Mouse (Mus musculus) heart, adult 10 weeks (tissue): Measurements from ENCODE around the gene H2-Q4. TPM values are rescaled to one million over a fixed set of nuclear protein-coding genes. Genes with fewer than 3 reads are reported as not detected.

Experiments
- polyA plus RNA-seq: library from polyadenylated mRNA; stranded (reverse); fragments of 350-450 nt; fragmentation: Illumina TruSeq; extraction: RNeasy Lipid Tissue Mini Kit (QIAGEN cat#74804); gene quantifications from one replicate; pipeline ENCODE4 v1.2.3, GENCODE M21; 2014; ENCODE audit warnings: low read depth, low replicate concordance

H2-Q4 gene
- polyA plus RNA-seq = 29.8 TPM

DNA sequence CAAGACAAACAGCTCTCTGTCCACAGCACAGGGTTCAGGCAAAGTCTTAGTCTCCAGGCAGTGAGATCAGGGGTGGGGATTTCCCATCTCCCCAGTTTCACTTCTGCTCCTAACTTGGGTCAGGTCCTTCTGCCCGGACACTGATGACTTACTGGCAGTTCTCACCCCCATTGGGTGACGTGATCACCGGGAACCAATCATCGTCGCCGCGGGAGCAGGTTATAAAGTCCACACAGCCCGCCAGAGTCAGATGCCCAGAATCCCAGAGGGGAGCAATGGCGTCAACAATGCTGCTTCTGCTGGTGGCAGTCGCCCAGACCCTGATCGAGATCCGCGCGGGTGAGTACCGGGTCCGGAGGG lies at the start of gene H2-Q4:
TSS of gene H2-Q4 (plus strand) at position 249 of the 360 bp plus-strand sequence.

DNA sequence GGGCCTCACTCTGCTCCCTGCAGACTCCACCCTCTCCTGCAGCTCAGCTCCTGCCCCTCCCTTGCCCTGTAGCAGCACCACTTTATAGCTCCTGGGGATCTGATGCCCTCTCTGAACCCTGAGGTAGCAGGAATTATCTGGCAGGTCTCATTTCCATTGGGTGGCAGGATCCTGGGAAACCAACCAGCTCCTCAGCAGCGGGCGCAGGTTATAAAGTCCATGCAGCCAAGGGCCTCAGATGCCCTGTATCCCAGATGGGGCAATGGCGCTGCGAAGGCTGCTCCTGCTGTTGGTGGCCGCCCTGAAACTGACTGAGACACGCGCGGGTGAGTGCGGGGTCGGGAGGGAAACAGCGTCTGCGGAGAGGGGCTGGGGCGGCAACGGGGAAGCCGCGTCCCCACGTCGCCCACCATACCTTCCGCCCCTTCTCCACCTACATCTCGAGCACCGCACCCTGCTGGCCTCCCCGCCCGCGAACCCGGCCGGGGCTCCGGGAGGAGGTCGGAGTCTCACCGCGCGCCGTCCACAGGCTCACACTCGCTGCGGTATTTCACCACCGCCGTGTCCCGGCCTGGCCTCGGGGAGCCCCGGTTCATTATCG lies 37.2 kb upstream of the H2-Q4 start, which contains the start of gene H2-Q2:
TSS of gene H2-Q2 (plus strand) at position 172 of the 601 bp plus-strand sequence.

DNA sequence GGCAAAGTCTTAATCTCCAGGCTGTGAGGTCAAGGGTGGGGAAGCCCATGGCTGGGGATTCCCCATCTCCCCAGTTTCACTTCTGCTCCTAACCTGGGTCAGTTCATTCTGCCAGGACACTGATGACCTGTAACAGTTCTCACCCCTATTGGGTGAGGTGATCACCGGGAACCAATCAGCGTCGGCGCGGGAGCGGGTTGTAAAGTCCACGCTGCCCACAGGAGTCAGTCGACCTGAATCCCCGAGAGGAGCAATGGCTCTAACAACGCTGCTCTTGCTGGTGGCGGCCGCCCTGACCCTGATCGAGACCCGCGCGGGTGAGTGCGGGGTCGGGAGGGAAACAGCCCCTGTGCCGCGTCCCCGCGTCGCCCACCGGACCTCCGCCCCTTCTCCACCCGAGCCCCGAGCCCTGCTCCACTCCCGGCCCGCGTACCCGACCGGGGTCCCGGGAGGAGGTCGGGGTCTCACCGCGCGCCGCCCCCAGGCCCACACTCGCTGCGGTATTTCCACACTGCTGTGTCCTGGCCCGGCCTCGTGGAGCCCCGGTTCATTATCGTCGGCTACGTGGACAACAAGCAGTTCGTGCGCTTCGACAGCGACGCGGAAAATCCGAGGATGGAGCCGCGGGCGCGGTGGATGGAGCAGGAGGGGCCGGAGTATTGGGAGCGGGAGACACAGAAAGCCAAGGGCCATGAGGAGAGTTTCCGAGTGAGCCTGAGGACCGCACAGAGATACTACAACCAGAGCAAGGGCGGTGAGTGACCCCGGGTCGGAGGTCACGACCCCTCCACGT lies 45.4 kb downstream of the H2-Q4 start, which contains the start of gene H2-Q6:
TSS of gene H2-Q6 (plus strand) at position 227 of the 793 bp plus-strand sequence.

Other genes starting within 250 kb of the H2-Q4 start
- not detected for gene Apom, start 247.6 kb upstream of the H2-Q4 start, polyA plus RNA-seq
- gene Bag6, start 244.4 kb upstream of the H2-Q4 start, polyA plus RNA-seq = 122 TPM
- 139 TPM for gene Prrc2a, start 214.7 kb upstream of the H2-Q4 start, polyA plus RNA-seq
- 6.0 TPM for gene Aif1, start 203.5 kb upstream of the H2-Q4 start, polyA plus RNA-seq
- gene Lst1, start 191.2 kb upstream of the H2-Q4 start, polyA plus RNA-seq = 4.1 TPM
- 0.68 TPM for gene Ltb, start 185.2 kb upstream of the H2-Q4 start, polyA plus RNA-seq
- 0.29 TPM for gene Tnf, start 177.6 kb upstream of the H2-Q4 start, polyA plus RNA-seq
- gene Lta, start 174.3 kb upstream of the H2-Q4 start, polyA plus RNA-seq = not detected
- 1.8 TPM for gene Gm16181, start 158.8 kb upstream of the H2-Q4 start, polyA plus RNA-seq
- gene Atp6v1g2, start 146.0 kb upstream of the H2-Q4 start, polyA plus RNA-seq = 4.9 TPM
- gene Nfkbil1, start 143.8 kb upstream of the H2-Q4 start, polyA plus RNA-seq = 6.4 TPM
- 112 TPM for gene Ddx39b, start 137.9 kb upstream of the H2-Q4 start, polyA plus RNA-seq
- 162 TPM for gene H2-D1, start 116.9 kb upstream of the H2-Q4 start, polyA plus RNA-seq
- not detected for gene H2-Q1, start 59.2 kb upstream of the H2-Q4 start, polyA plus RNA-seq
- gene H2-Q2, start 37.4 kb upstream of the H2-Q4 start, polyA plus RNA-seq = 0.50 TPM
- gene H2-Q6, start 45.2 kb downstream of the H2-Q4 start, polyA plus RNA-seq = 6.8 TPM
- gene H2-Q7, start 59.5 kb downstream of the H2-Q4 start, polyA plus RNA-seq = 9.3 TPM
- gene H2-Q10, start 90.5 kb downstream of the H2-Q4 start, polyA plus RNA-seq = 1.7 TPM
- gene Pou5f1, start 126.4 kb downstream of the H2-Q4 start, polyA plus RNA-seq = not detected
- gene Tcf19, start 137.2 kb downstream of the H2-Q4 start, polyA plus RNA-seq = 2.4 TPM
- gene Cchcr1, start 137.5 kb downstream of the H2-Q4 start, polyA plus RNA-seq = 3.0 TPM
- gene Psors1c2, start 153.6 kb downstream of the H2-Q4 start, polyA plus RNA-seq = 0.60 TPM
- 0.47 TPM for gene Cdsn, start 172.5 kb downstream of the H2-Q4 start, polyA plus RNA-seq
- not detected for gene 2300002M23Rik, start 187.8 kb downstream of the H2-Q4 start, polyA plus RNA-seq
- not detected for gene Sfta2, start 221.9 kb downstream of the H2-Q4 start, polyA plus RNA-seq
- gene Gm9573, start 247.0 kb downstream of the H2-Q4 start, polyA plus RNA-seq = not detected